Mouse (Mus musculus) left cerebral cortex, postnatal 14 days (tissue): ENCODE measurements at regions not wholly inside any gene's neighbourhood (a gene's known extent, or its start where the extent isn't known, plus 50 kb on each side); places are given as distances from the start of the nearest gene placed in this dataset.
"Not testable (repeated sequence)": the region's sequence is repeated elsewhere in the genome, so short reads cannot be mapped to it uniquely, and the experiment has no call there.

Experiments used
- DNase-seq, 2 experiments: peaks; one replicate each; pipeline ENCODE4 v3.0.0; 2021 to 2022; ENCODE audit warnings: low spot score in 2 of 2, mixed read lengths in 1 of 2
- intact Hi-C: fragments of 180-260 bp; cut with DNase I; formaldehyde crosslinking; loops from one replicate; pipeline ENCODE4 v1.15.1; 2025

GRCm38 (mm10) chr2:17946047-17946446, 50.7 kb downstream of the H2al2a start:
- intact Hi-C loops: no loop called here
- no peak for DNase-seq

GRCm38 (mm10) chr2:17945369-17945915, 51.3 kb downstream of the H2al2a start:
- intact Hi-C loops: no loop called here
- peak in 1 of 2 experiments; percentile 6 for DNase-seq

- intact Hi-C loops: no loop called here
- no peak for DNase-seq
Measured at GRCm38 (mm10) chr2:17943506-17943905, 53.3 kb downstream of the H2al2a start.

DNA sequence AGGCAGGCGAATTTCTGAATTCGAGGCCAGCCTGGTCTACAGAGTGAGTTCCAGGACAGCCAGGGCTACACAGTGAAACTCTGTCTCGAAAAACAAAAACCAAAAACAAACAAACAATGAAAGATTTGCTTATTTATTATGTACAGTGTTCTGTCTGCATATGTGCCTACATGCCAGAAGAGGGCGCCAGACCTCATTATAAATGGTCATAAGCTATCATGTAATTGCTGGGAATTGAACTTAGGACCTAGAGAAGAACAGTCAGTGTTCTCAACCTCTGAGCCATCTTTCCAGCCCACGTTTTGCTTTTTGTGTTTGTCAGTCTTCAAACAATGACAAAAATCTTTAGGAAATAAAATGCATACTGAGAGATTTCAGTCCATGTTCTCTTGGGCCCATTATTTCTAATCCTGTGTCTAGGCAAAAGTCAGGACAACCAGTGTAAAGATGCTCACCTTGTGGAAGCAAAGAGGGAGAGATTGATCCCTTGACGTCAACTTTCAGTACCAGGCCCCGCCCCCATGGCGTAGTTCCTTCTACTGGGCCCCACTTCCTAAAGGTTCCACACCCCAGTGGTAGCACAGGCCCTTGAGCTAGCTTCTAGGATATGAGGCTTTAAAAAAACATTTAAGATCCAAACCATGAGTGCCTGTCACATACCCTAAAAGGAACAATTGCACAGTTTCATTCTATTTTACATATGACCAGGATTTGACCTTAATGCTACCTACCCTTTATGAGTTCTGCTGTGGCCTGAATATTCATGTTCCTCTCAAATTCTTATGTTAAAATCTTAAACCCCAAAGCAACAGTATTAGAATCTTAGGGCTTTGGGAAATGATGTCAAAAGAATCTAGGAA, 54.0 kb downstream of the H2al2a start:
- no peak for DNase-seq
- intact Hi-C loops: no loop called here

DNA sequence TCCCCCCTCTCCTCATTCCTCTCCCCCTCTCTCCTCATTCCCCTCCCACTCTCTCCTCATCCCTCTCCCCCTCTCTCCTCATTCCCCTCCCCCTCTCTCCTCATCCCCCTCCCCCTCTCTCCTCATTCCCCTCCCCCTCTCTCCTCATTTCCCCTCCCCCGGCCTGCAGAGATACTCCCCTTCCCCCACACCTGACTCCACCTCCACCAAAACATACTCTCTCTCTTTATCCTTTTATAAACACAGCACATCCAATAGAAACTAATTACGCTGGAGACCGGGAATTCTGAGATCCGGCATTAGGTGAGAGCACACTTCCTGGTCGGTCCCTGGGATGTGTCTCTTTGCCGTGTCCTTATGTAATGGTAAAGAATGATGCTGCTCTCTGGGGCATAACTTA, 54.8 kb downstream of the H2al2a start:
- intact Hi-C loops: no loop called here
- no peak for DNase-seq

DNA sequence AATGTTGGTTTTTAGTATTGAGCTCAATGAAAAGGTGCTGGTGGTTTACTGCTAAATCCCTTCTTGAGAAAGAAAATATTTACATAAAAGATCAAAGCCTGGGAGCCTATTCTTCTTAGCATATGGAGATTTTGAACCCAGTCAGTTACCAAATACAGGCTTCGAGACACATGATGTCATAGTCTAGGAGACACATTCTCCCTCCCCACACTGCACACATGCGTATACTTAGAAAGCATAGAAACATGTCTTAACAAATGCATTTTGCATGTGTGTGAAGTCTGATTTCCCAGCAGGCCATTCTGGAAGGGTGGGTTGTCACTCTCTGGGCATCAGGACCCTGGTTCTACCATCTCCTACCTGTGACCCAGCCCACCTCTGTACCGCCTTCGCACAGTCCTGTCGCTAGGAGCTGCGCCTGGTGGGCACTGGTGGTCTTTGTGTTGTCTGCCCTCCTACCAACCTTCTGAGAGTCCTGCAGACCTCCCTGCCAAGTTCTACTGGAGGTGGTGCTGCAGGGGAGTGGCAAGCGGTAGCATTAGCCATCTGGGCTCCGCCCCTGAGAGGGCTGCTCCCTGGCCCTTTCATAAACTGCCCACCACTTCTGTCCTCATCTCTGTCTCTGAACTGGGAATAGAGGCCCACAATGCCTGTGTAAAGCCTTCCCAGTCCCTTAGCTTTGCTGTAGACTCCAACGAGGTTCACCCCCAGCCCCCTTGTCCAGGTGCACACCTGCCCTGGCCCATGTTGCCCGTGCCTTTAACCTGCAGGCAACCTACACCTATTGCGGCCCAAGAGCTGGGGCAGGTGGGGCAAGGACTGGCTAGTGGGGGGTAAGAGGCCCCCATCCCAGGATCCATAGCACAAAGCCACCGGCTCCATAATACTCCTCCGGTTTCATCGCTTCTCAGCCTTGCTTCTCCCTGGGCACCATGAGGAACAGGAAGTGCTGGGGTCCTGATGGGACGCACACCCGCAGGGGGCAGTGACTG, 56.6 kb downstream of the H2al2a start:
- DNase-seq, intact Hi-C loops: not testable (repeated sequence)

GRCm38 (mm10) chr2:17939183-17939856, 57.4 kb downstream of the H2al2a start:
- DNase-seq: no peak
- intact Hi-C loops: no loop called here

DNA sequence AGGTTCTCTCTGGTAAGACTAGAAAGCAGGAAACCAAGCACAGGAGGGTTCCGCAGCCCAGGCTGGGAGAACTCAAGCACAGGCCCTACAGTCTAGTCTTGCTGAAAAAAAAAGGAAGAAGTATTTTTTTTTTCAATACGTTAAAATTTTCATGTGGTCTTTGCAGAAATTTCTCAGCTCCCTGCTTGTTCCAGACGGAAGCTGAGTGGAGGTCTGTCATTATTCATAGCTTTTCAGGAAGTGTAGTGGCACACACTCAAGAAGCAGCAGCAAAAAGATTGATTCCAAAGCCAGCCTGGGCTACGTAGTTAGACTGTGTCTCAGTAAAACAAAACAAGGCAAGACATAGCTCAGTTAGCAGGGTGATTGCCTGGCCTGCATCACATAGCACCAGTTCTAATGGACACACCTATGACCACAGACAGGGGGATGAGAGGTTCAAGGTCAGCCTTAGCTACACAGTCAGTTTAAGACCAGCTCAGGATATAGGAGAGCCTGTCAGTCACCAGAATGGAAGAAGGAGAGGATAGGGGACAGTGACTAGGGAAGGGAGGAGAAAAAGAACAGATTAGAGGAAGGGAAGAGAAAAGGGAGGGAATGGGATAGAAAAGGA, 60.1 kb downstream of the H2al2a start:
- intact Hi-C loops: no loop called here
- DNase-seq: no peak

DNA sequence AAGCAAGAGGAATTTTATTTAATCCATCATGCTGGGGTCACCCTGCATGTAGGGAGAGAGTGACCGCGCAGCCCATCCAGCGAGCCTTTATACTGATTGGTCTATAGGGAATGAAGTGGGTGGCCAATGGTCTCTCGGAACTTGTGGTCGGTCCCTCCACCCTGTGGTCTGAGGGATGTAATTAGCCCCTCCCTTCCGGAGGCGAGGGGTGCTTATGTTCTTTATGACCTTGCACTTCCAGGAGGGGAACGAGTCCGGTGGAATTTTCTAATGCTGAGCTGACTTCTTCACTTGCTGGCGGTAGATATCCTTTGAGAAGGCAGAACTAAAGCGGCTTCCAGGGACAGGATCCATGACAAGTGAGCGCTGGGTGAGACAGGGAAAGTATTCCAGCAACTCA, 60.8 kb downstream of the H2al2a start:
- DNase-seq: no peak
- intact Hi-C loops: no loop called here

GRCm38 (mm10) chr2:17935466-17935865, 61.3 kb downstream of the H2al2a start:
- intact Hi-C loops: no loop called here
- DNase-seq: no peak

DNA sequence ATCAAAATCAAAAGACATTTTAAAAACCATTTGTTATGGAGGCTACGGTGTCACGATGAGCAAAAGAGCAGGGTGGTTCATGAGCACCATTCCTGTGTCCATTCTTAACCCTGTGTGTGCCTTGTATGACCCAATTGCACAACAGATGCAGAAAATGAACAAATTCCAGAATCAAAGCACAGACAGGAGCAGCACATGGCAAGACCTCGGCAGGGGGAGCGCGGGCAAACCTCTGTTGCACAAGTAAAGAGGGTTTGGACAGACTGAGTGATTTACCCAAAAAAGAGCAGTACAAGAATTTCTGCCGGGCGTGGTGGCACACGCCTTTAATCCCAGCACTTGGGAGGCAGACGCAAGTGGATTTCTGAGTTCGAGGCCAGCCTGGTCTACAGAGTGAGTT, 62.1 kb downstream of the H2al2a start:
- DNase-seq: no peak

GRCm38 (mm10) chr2:17932932-17933790, 63.6 kb downstream of the H2al2a start:
- intact Hi-C loops: no loop called here
- DNase-seq: no peak

More for the DNA sequence above, 62.1 kb downstream of the H2al2a start:
- intact Hi-C loops: no loop called here

DNA sequence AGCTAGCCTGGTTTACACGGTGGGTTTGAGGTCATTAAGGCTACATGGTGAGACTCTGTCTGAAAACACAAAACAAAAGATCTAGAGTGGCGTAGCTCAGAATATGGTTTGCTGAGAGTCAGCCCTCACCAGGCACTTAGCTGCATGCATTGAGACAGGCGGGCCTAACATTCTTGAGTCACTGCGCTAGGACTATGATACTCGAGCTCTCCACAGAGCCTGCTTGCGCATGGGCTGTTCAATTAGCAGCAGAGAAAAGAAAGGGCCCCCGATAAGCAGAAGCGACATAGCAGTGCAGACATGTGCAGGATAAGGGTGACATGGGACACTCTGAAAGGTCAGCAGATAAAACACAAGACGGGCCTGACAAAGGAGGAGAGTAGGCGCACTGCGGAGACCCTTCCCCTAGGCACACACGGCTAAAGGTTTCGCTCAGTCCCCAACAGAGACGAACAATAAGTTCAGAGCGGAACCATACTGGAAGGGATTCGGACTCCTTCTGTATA, 64.3 kb downstream of the H2al2a start:
- intact Hi-C loops: no loop called here
- DNase-seq: no peak

- intact Hi-C loops: no loop called here
- no peak for DNase-seq
Measured at GRCm38 (mm10) chr2:17931881-17932280, 64.9 kb downstream of the H2al2a start.

GRCm38 (mm10) chr2:17918861-17919648, 77.7 kb downstream of the H2al2a start:
- no peak for DNase-seq
- intact Hi-C loops: no loop called here

GRCm38 (mm10) chr2:17917238-17917946, 79.4 kb downstream of the H2al2a start:
- no peak for DNase-seq
- intact Hi-C loops: no loop called here

DNA sequence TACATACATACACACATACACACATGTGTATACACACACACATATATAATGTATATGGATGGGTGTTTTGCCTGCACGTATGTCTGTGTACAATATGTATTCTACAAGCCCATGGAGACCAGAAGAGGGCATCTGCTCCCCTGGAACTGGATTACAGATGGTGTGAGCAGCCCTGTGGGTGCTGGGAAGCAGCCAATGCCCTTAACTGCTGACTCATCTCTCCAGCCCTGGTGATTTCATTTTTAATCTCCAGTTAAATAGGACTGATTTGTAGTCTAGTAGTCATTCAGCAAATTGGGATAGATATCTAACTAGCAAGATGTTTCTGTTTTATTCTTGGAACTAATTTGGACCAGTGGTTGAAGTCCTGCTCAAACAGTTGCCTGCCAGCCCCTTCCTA, 94.1 kb downstream of the H2al2a start:
- DNase-seq: no peak
- intact Hi-C loops: no loop called here
